Mouse (Mus musculus) kidney, embryonic 15.5 days (tissue): ENCODE data around the gene Rbm46. TPM values are rescaled to one million over a fixed set of nuclear protein-coding genes. Genes with fewer than 3 reads are reported as not detected.

Experiments
- ATAC-seq: fragments of 200-750 bp; cut with Nextera tagmentation; replicated peaks from 2 replicates; pipeline ENCODE4 v1.8.0; 2017; ENCODE audit warnings: moderate TSS enrichment; ENCODE audit not compliant: low FRiP score
- H3K27ac ChIP-seq: fragments of 300-500 bp; sonication (generic); 2 replicates; pipeline ENCODE4 v1.5.1; 2015; ENCODE audit warnings: mild to moderate bottlenecking, inconsistent platforms
- H3K27me3 ChIP-seq: fragments of 300-500 bp; sonication (generic); 2 replicates; pipeline ENCODE4 v1.6.1; 2015; ENCODE audit warnings: inconsistent platforms
- H3K36me3 ChIP-seq: fragments of 300-500 bp; sonication (generic); 2 replicates; pipeline ENCODE4 v1.6.1; 2015; ENCODE audit warnings: inconsistent platforms
- H3K4me1 ChIP-seq: fragments of 300-500 bp; sonication (generic); 2 replicates; pipeline ENCODE4 v1.6.1; 2015; ENCODE audit warnings: inconsistent platforms
- H3K4me2 ChIP-seq: fragments of 300-500 bp; sonication (generic); 2 replicates; pipeline ENCODE4 v1.6.1; 2015; ENCODE audit warnings: moderate library complexity, mild to moderate bottlenecking, inconsistent platforms
- H3K4me3 ChIP-seq: fragments of 300-500 bp; sonication (generic); replicated peaks from 2 replicates; pipeline ENCODE4 v1.5.1; 2015; ENCODE audit warnings: mild to moderate bottlenecking, inconsistent platforms
- H3K9ac ChIP-seq: fragments of 300-500 bp; sonication (generic); 2 replicates; pipeline ENCODE4 v1.6.1; 2015; ENCODE audit warnings: mild to moderate bottlenecking, inconsistent platforms
- H3K9me3 ChIP-seq: fragments of 300-500 bp; sonication (generic); replicated peaks from 2 replicates; pipeline ENCODE4 v1.6.1; 2016; ENCODE audit warnings: inconsistent platforms
- WGBS: fragments of 180-500 bp; shearing (Covaris S2); methylation state at CpG from one replicate; pipeline ENCODE4 v1.1.7; 2015; ENCODE audit warnings: mixed read lengths; 5-methylcytosine and 5-hydroxymethylcytosine counted together
- polyA plus RNA-seq: library from polyadenylated mRNA; unstranded; fragments of >200 nt; fragmentation: Nextera tagmentation; extraction: Ambion mirVana; gene quantifications from 2 replicates; pipeline ENCODE4 v1.2.1, GENCODE M21; 2015

Rbm46 gene
- polyA plus RNA-seq, 1 experiment from 2014 or later: 3.3 TPM

- no peak for ATAC-seq
- 62% methylated on average over 3 of the region's 3 CpGs for WGBS
- Histone ChIP-seq H3K27ac (no peak overlapping the region), H3K27me3 (no peaks in the 10 kb centered on the region), H3K9me3 (no peaks in the 10 kb centered on the region), H3K36me3 (no peaks in the 10 kb centered on the region), H3K4me2 (no peak overlapping the region), H3K9ac (no peak overlapping the region), H3K4me1 (no peaks in the 10 kb centered on the region), H3K4me3 (no peak overlapping the region)
These were observed 64.4 kb downstream of the Rbm46 start for GRCm38 (mm10) chr3:82811851-82812250.

GRCm38 (mm10) chr3:82810334-82811120 lies 65.8 kb downstream of the Rbm46 start:
- H3K27me3 ChIP-seq: no peaks in the 10 kb centered on the region
- no peak overlapping the region for H3K27ac ChIP-seq

GRCm38 (mm10) chr3:82809769-82810168 lies 66.5 kb downstream of the Rbm46 start:
- Histone ChIP-seq H3K4me3 (no peak overlapping the region), H3K4me1 (no peaks in the 10 kb centered on the region), H3K9me3 (no peaks in the 10 kb centered on the region), H3K9ac (no peak overlapping the region), H3K27me3 (no peaks in the 10 kb centered on the region), H3K27ac (no peak overlapping the region), H3K4me2 (no peak overlapping the region), H3K36me3 (no peaks in the 10 kb centered on the region)
- no peak for ATAC-seq
- WGBS: 56% methylated on average over 7 of the region's 7 CpGs

More at GRCm38 (mm10) chr3:82810334-82811120, 65.8 kb downstream of the Rbm46 start:
- WGBS: 89% methylated on average over 7 of the region's 7 CpGs
- no peak overlapping the region for H3K9ac ChIP-seq
- no peak overlapping the region for H3K4me3 ChIP-seq
- H3K9me3 ChIP-seq: no peaks in the 10 kb centered on the region
- H3K4me1 ChIP-seq: no peaks in the 10 kb centered on the region
- H3K4me2 ChIP-seq: no peak overlapping the region
- no peaks in the 10 kb centered on the region for H3K36me3 ChIP-seq
- ATAC-seq: no peak

GRCm38 (mm10) chr3:82808323-82808911 lies 67.9 kb downstream of the Rbm46 start:
- Histone ChIP-seq H3K4me3 (no peak overlapping the region), H3K9me3 (no peaks in the 10 kb centered on the region), H3K9ac (no peak overlapping the region), H3K27ac (no peak overlapping the region), H3K4me2 (no peak overlapping the region), H3K36me3 (no peaks in the 10 kb centered on the region), H3K27me3 (no peaks in the 10 kb centered on the region), H3K4me1 (no peaks in the 10 kb centered on the region)
- no peak for ATAC-seq
- WGBS: 93% methylated on average over 1 of the region's 1 CpGs

GRCm38 (mm10) chr3:82805291-82805690 lies 71.0 kb downstream of the Rbm46 start:
- no peak overlapping the region for H3K4me2 ChIP-seq
- ATAC-seq: no peak
- no peaks in the 10 kb centered on the region for H3K9me3 ChIP-seq
- no peaks in the 10 kb centered on the region for H3K4me1 ChIP-seq
- H3K4me3 ChIP-seq: no peak overlapping the region
- 77% methylated on average over 7 of the region's 7 CpGs for WGBS
- H3K27me3 ChIP-seq: no peaks in the 10 kb centered on the region
- no peak overlapping the region for H3K27ac ChIP-seq
- H3K36me3 ChIP-seq: no peaks in the 10 kb centered on the region
- no peak overlapping the region for H3K9ac ChIP-seq

GRCm38 (mm10) chr3:82800470-82800843 lies 75.8 kb downstream of the Rbm46 start:
- Histone ChIP-seq H3K27ac (no peak overlapping the region), H3K4me1 (no peaks in the 10 kb centered on the region), H3K4me3 (no peak overlapping the region), H3K4me2 (no peak overlapping the region), H3K9ac (no peak overlapping the region), H3K27me3 (no peaks in the 10 kb centered on the region), H3K36me3 (no peaks in the 10 kb centered on the region), H3K9me3 (no peaks in the 10 kb centered on the region)
- 92% methylated on average over 3 of the region's 3 CpGs for WGBS
- no peak for ATAC-seq

- H3K9ac ChIP-seq: no peak overlapping the region
- ATAC-seq: no peak
These were observed 76.4 kb downstream of the Rbm46 start for GRCm38 (mm10) chr3:82799735-82800469.

GRCm38 (mm10) chr3:82793656-82794055 lies 82.6 kb downstream of the Rbm46 start:
- WGBS: 66% methylated on average over 1 of the region's 1 CpGs
- Histone ChIP-seq H3K36me3 (no peaks in the 10 kb centered on the region), H3K27me3 (no peaks in the 10 kb centered on the region), H3K9me3 (no peaks in the 10 kb centered on the region), H3K4me3 (no peak overlapping the region), H3K4me1 (no peaks in the 10 kb centered on the region), H3K9ac (no peak overlapping the region), H3K4me2 (no peak overlapping the region), H3K27ac (no peak overlapping the region)
- ATAC-seq: no peak

More at GRCm38 (mm10) chr3:82799735-82800469, 76.4 kb downstream of the Rbm46 start:
- Histone ChIP-seq H3K4me1 (no peaks in the 10 kb centered on the region), H3K4me3 (no peak overlapping the region), H3K27ac (no peak overlapping the region), H3K9me3 (no peaks in the 10 kb centered on the region), H3K27me3 (no peaks in the 10 kb centered on the region), H3K4me2 (no peak overlapping the region), H3K36me3 (no peaks in the 10 kb centered on the region)
- WGBS: 81% methylated on average over 4 of the region's 4 CpGs

- Histone ChIP-seq H3K4me1 (no peaks in the 10 kb centered on the region), H3K36me3 (no peaks in the 10 kb centered on the region), H3K4me2 (no peak overlapping the region), H3K9ac (no peak overlapping the region), H3K27me3 (no peaks in the 10 kb centered on the region), H3K9me3 (no peaks in the 10 kb centered on the region), H3K27ac (no peak overlapping the region), H3K4me3 (no peak overlapping the region)
- WGBS: 90% methylated on average over 3 of the region's 3 CpGs
- no peak for ATAC-seq
These were observed 84.6 kb downstream of the Rbm46 start for GRCm38 (mm10) chr3:82791663-82792062.

Other genes with a start within 250 kb of the Rbm46 start
- gene Lrat, start 27.5 kb upstream of the Rbm46 start, polyA plus RNA-seq: 0.06 and 0.12 TPM in 2 replicates
- 4.0 and 8.8 TPM in 2 replicates for gene Fgg, start 131.2 kb upstream of the Rbm46 start, polyA plus RNA-seq
- gene Fga, start 149.6 kb upstream of the Rbm46 start, polyA plus RNA-seq: 5.5 and 12.2 TPM in 2 replicates
- gene Fgb, start 173.4 kb upstream of the Rbm46 start, polyA plus RNA-seq: 4.5 and 8.3 TPM in 2 replicates
- 99.6 and 104 TPM in 2 replicates for gene Plrg1, start 179.0 kb upstream of the Rbm46 start, polyA plus RNA-seq